Mouse (Mus musculus): ENCODE measurements around the gene Robo1.

The Robo1 gene

DNA sequence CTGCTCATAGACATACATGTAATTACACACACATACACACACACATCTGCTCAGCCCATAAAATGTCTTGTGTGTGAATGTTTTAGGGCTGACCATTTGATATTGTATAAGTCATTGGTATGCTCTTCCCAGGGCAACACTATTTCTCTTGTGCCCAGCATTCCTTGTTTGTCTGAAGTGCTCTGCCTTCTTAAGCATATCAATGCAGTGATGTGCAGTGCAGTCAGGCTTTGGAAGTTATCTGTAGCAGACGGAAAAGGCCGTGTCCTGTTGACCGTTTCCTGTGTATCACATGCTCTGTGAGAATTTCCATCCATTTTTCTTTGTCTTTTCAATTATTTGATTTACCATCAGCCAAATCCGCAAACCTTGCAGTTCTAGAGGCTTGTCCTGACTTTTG, 412.9 kb downstream of the Robo1 start:
- no peak for DNase-seq (ENCODE audit: inconsistent age in 2 of 2, low spot score in 1 of 2)

DNA sequence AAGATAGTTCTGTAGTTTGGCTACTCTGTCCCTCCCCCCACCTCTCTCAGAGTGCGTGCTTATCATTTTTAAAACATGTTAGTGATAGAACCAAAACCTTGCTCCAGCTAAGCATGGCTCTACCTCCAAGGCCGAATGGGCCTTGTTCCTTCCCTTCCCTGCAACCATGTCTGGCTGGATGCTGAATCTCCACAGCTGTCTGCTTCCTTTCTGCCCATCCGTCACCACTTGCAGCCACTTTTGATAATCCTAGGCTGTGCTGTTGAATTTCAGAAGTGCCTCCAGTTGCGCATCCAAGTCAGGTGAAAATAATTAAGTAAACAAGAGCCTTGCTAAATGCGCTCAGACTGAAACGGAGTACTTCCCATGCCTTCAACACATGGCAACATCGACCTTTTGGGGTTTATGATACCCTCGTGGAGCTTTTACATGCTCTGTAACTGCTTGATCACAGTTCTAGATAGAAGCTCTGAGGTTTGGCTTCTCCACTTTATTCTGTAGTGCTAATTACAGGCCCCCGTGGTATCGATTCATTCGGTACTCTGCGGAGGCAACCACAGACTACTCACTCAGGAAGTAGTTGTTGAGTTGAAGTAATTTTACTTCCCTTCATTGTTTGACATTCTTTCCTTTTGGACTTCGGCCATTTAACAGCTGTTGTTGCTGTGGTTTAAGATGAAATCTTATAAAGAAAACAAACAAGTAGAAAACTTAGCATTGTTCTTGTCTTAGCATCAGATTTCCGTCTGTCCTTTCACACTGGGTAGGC, 413.8 kb downstream of the Robo1 start:
- DNase-seq (ENCODE audit: inconsistent age in 2 of 2, low spot score in 1 of 2) = peak in 1 of 2 experiments; percentile 45

DNA sequence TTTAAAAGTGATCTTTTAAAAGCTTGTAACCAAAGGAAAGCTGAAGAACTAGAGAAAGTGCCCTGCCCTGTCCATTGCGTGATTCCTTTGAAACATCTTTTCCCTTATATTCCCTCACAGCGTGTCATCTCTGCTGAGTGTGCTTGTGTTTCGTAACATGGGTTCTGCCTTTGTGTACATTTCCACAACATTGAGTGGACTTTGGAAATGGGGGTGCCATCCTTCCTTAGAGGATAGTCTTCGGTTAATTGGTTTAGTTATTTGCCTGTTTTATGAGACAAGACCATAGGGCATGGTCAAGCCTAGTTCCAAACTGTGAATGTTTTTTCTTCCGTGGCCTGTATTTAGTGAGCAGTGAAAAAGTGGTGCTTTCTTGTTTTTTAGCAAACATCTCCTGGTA, 426.1 kb downstream of the Robo1 start:
- DNase-seq (ENCODE audit: inconsistent age in 2 of 2, low spot score in 1 of 2) = no peak

GRCm38 (mm10) chr16:72735175-72735574, 427.1 kb downstream of the Robo1 start:
- DNase-seq (ENCODE audit: inconsistent age in 2 of 2, low spot score in 1 of 2) = no peak

GRCm38 (mm10) chr16:72735588-72735987, 427.5 kb downstream of the Robo1 start:
- no peak for DNase-seq (ENCODE audit: inconsistent age in 2 of 2, low spot score in 1 of 2)

DNA sequence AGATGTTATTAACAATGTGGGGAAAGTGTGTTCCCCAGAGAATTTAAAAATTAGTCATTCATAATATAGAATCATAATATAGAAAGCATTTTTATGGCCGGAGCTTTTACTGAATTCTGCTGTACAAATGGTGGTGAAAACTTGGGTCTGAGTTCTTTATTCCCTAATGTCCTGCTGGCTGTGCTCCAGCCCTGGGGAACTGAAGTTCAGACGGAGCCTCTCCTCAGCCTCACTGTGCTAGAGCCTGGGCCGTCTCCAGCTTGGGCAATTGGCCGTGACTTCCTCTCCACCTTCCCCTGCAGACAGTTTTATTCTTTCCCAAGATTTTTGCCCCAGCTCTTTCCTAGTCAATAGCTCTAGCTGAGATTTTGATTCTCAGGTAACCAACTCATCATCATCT, 429.0 kb downstream of the Robo1 start:
- peak in 1 of 2 experiments; percentile 28 for DNase-seq (ENCODE audit: inconsistent age in 2 of 2, low spot score in 1 of 2)

DNA sequence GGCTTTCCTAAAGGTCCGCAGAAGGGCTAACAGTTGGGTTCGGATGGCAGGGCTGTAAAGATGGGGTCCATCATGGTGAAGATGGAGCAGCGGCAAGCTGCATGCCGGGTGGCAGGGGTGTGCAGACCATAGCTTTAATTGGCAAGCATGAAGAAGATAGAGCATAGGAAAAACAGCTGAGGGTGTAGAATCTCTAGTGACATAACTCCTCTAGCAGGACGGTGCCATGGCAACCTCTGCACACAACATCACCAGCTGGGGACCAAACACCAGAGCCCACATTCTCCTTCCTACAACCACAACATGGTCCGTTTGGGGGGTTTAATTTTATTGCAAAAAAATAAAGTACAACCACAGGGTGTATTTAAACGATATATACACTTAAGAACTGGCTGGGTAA, 432.1 kb downstream of the Robo1 start:
- DNase-seq (ENCODE audit: inconsistent age in 2 of 2, low spot score in 1 of 2) = no peak

- no peak for DNase-seq (ENCODE audit: inconsistent age in 2 of 2, low spot score in 1 of 2)
Measured at GRCm38 (mm10) chr16:72747696-72748095, 439.6 kb downstream of the Robo1 start.

DNA sequence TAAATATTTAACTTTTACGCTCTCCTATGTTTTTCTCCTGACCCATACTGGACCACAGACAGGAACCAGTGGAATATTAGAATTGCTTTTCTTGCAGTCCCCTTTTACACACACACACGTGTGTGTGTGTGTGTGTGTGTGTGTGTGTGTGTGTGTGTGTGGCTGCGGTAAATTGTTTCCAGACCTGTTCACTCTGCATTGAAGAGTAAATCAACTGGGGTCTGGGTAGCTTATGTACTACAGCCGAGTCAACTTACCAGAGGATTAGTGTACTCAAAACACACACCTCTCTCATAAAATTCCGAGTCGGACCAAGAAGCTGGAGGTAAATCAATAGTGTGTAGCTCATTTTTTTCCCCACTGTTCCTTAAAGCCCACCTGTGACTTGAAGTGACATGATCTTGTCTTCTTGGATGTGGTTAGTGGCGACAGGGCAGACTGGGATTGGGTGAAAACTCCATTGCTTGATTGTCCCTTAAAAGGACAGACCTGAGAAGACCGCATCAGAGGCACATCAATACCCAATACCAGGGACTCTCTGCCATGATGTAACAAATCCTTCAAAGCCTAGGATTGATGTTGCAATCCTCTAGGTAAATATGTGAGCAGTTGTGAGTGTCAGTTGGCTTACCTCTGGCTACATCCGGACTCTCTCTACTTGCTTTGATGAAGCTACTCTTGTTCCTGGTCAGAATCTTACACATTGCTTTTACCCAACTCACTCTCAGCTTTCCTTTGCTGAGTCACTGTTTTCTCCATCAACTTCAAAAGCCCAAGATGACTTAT, 457.2 kb downstream of the Robo1 start:
- DNase-seq (ENCODE audit: inconsistent age in 2 of 2, low spot score in 1 of 2) = no peak

GRCm38 (mm10) chr16:72769214-72769834, 461.2 kb downstream of the Robo1 start:
- no peak for DNase-seq (ENCODE audit: inconsistent age in 2 of 2, low spot score in 1 of 2)

DNA sequence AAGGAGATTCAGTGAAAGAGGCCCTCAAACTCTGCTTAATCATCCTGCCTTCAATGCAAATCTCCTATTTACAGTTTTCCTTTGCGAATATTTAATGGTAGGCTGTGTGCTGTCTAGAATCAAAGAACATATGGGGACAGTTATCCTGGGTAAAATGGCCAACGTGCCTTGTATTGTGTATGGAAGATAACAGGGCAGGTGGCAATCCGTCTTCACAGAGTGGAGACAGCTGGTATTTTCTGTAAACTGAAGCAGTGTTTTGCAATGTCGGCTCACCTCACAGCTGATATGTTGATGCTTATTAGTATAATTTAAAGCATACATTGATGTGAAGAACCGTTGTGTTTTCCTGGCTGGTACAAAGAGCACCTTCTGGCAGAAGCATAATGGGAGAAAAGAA, 464.2 kb downstream of the Robo1 start:
- DNase-seq (ENCODE audit: inconsistent age in 2 of 2, low spot score in 1 of 2) = no peak

GRCm38 (mm10) chr16:72773034-72773433, 464.9 kb downstream of the Robo1 start:
- DNase-seq (ENCODE audit: inconsistent age in 2 of 2, low spot score in 1 of 2) = no peak

DNA sequence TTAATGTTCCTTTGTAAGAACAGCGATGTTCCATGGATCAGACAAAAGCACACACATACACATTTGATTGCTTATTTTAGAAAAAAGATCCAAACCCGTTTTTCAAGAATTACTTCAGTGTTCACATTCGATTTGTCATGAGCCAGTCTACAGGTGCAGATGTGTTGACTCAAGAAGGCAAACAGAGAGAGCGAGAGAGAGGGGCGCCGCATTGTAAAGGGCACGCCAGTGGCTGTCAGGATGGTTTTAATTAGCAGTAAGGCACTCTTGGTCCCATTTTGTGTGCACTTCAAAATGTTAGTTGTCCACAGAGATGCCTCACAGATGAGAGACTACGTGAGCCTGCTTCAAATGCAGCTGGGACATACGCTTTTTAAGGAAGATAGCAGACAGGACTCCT, 470.4 kb downstream of the Robo1 start:
- DNase-seq (ENCODE audit: inconsistent age in 2 of 2, low spot score in 1 of 2) = no peak

DNA sequence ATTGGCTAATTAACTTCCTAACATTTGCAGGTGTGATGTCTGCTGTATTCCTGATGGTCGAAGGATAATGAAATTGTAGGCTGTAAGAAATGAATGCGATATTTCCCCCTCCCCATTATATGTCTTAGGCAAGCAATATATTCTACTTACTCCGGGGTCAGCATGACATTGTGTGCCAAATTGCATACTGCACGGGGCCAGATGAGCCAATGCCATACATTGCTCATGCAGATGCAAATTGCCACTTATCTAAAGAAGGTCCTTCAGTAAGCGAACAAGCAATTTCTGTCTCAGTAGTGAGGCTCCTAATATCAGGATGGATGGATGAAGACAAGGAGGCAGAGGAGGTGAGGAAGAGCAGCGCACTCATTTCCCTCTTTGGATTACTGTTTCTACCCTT, 474.1 kb downstream of the Robo1 start:
- no peak for DNase-seq (ENCODE audit: inconsistent age in 2 of 2, low spot score in 1 of 2)

DNA sequence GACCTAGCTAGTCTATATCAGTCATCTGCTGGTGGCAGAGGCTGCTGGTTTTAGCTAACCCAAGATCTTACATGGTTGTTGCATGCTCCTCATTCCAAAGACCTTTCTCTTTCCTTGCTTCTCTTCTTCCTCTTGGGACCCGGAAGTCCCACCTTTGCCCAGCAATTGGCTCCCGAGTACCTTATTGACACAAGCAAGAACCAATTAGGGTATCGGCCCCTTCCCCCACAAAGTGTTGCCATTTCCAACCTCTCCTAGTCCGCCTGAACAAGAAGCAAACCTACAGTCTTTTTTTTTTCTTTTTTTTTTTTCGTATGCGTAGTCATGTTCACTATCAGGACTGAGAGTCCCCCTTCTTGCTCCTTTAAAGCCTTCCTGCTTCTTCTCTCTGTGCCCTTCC, 478.0 kb downstream of the Robo1 start:
- no peak for DNase-seq (ENCODE audit: inconsistent age in 2 of 2, low spot score in 1 of 2)

DNA sequence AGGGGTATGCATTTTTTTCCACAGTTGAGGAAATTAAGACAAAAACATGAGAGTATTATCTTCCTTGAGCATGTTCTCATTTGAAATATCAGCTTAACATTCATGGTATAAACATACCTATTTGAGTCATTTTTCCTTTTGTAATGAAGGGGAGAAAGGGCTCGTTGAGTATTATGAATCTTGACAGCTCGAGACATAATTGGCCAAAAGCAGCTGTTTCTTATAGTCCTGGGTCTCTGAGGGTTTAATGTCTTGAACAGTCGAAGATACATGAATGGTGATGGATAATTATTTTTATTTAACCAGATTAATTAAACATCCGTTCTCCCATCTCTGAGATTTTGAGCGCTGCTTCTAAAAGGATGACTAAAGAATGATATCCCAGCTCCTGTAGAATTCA, 478.5 kb downstream of the Robo1 start:
- no peak for DNase-seq (ENCODE audit: inconsistent age in 2 of 2, low spot score in 1 of 2)

GRCm38 (mm10) chr16:72788017-72788416, 479.9 kb downstream of the Robo1 start:
- DNase-seq (ENCODE audit: inconsistent age in 2 of 2, low spot score in 1 of 2) = no peak

DNA sequence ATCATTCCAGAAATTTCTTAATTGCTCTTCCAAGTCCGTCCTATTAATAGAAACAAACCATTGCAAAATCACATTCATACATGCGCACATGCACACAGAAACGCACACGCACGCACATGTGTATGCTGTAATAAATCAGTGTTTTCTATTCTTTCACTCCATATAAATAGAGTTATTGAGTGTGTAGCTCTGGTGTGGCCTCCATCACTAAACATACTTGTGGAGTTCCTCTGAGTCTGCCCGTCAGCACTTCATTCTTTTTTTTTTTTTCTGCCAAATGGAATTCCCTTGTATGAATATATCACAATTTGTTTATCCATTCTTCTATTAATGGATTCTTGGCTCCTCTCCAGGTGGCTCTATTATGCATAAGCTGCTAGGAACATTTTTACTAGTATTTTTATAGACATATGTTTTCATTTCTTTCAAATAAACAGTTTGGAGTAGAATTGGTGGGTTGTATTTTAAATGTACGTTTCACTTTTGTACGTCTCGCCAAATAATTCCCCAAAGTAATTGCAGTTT, 483.1 kb downstream of the Robo1 start:
- DNase-seq (ENCODE audit: inconsistent age in 2 of 2, low spot score in 1 of 2) = no peak

DNA sequence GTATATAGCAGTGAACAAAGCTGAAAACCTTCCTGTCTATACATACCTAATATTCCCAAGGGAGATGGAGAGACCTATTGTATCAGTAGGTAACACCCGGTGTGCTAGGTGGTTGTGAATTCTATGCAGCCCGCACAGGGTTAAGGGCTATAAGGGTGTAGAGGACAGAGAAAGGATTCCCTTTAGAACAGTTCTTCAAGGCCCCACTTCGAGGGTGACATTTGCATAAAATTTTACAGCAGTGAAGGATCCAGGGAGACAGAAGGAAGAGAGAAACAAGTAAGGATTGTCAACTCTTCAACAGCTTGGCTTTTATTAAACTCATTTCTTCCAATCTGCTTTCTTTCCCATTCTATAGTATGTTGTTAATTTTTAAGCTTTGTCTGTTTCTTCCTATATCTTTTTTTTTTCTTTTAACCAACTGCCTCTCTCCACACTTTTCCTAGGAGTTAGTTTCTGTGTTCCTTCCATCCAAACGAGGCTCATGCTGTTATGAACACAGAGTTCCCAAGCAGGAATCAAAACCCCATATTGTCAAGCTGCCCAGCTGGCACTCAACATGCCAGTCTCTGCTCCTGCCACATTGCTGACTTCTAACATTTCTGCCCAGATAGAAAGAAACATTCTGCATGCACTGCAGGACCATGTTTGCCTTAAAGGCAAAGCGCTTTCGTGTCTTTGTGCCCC, 486.7 kb downstream of the Robo1 start:
- DNase-seq (ENCODE audit: inconsistent age in 2 of 2, low spot score in 1 of 2) = no peak

DNA sequence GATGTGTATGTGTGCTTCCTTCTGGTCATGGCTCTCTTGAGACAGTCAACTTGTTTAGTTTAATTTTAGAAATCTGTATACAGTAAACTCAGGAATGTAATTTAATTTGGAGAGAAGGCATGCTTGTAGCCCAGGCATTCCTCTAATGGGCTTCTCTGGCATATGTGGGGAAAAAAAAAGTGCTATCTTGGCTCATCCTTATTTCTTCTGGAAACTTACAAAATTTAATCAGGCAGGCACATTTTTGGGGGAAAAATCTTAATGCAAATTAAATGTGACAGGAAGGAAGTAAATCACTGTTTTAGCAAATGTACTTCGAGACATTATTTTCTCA, 487.2 kb downstream of the Robo1 start:
- DNase-seq (ENCODE audit: inconsistent age in 2 of 2, low spot score in 1 of 2) = no peak

- no peak for DNase-seq (ENCODE audit: inconsistent age in 2 of 2, low spot score in 1 of 2)
Measured at GRCm38 (mm10) chr16:72798405-72798949, 490.4 kb downstream of the Robo1 start.

All from adrenal gland, adult (tissue).